Mouse (Mus musculus): ENCODE measurements around the gene Kmt2e.

GRCm38 (mm10) chr5:23519679-23520078 is 85.4 kb downstream of the Kmt2e start:
- TF ChIP-seq CTCF (IDR thresholded peaks at IDR 0.05; ENCODE audit: low read depth) (no peak), EP300 (IDR thresholded peaks at IDR 0.05; ENCODE audit: low read depth) (no peak)
